Mouse (Mus musculus): Measurements from ENCODE around the gene Hemgn. TPM values are rescaled to one million over a fixed set of nuclear protein-coding genes. Genes with fewer than 3 reads are reported as not detected.

Gene Hemgn
- polyA plus RNA-seq, 1 experiment from 2014 or later = 13.4 TPM

- Histone ChIP-seq H3K4me3 (no peak overlapping the region), H3K27me3 (ENCODE audit: low read depth, poor library complexity, severe bottlenecking) (peaks cover 100% of the 10 kb centered on the region), H3K27ac (no peak overlapping the region), H3K9me3 (replicated peaks) (no peaks in the 10 kb centered on the region), H3K4me1 (peaks cover 31% of the 10 kb centered on the region), H3K36me3 (no peaks in the 10 kb centered on the region)
- 18% methylated on average over 3 of the region's 3 CpGs for WGBS
- no peak for DNase-seq (ENCODE audit: low spot score)
Observed at GRCm38 (mm10) chr4:46345773-46346100, 67.6 kb downstream of the Hemgn start.

- peak; percentile 57 for DNase-seq (ENCODE audit: low spot score)
- H3K4me3 ChIP-seq = peak overlapping the region; percentile 39
- no peaks in the 10 kb centered on the region for H3K36me3 ChIP-seq
- 3% methylated on average over 67 of the region's 67 CpGs for WGBS
- H3K9me3 ChIP-seq (replicated peaks) = no peaks in the 10 kb centered on the region
- H3K27me3 ChIP-seq (ENCODE audit: low read depth, poor library complexity, severe bottlenecking) = peaks cover 100% of the 10 kb centered on the region
- H3K4me1 ChIP-seq = peaks cover 31% of the 10 kb centered on the region
- peak overlapping the region; percentile 43; the same call in 1 of the 2 replicates for H3K27ac ChIP-seq
Observed at GRCm38 (mm10) chr4:46345056-46345772, 68.1 kb downstream of the Hemgn start.

GRCm38 (mm10) chr4:46344288-46344687, 69.0 kb downstream of the Hemgn start:
- H3K4me3 ChIP-seq = peak overlapping the region; percentile 39
- peak; percentile 59 for DNase-seq (ENCODE audit: low spot score)
- peaks cover 100% of the 10 kb centered on the region for H3K27me3 ChIP-seq (ENCODE audit: low read depth, poor library complexity, severe bottlenecking)
- WGBS = under 1% methylated on average over 51 of the region's 51 CpGs
- H3K36me3 ChIP-seq = no peaks in the 10 kb centered on the region
- peak overlapping the region; percentile 43 for H3K27ac ChIP-seq
- H3K4me1 ChIP-seq = peaks cover 33% of the 10 kb centered on the region
- no peaks in the 10 kb centered on the region for H3K9me3 ChIP-seq (replicated peaks)

Other genes with a start within 250 kb of the Hemgn start
- gene Xpa, start 217.2 kb downstream of the Hemgn start, polyA plus RNA-seq (2016; fragmentation: Nextera tagmentation; extraction: Ambion mirVana) = 18.4 and 24.1 TPM in 2 replicates
- 0.35 TPM in 1 of 2 replicates, not detected in the other for gene Foxe1, start 69.9 kb downstream of the Hemgn start, polyA plus RNA-seq (2016; fragmentation: Nextera tagmentation; extraction: Ambion mirVana)
- gene Trmo, start 24.1 kb downstream of the Hemgn start, polyA plus RNA-seq (2016; fragmentation: Nextera tagmentation; extraction: Ambion mirVana) = 11.5 and 11.9 TPM in 2 replicates
- 405 and 451 TPM in 2 replicates for gene Anp32b, start 37.4 kb upstream of the Hemgn start, polyA plus RNA-seq (2016; fragmentation: Nextera tagmentation; extraction: Ambion mirVana)
- 87.2 and 96.1 TPM in 2 replicates for gene Nans, start 75.7 kb upstream of the Hemgn start, polyA plus RNA-seq (2016; fragmentation: Nextera tagmentation; extraction: Ambion mirVana)
- gene Trim14, start 122.6 kb upstream of the Hemgn start, polyA plus RNA-seq (2016; fragmentation: Nextera tagmentation; extraction: Ambion mirVana) = 0.64 and 0.78 TPM in 2 replicates
- gene Coro2a, start 188.7 kb upstream of the Hemgn start, polyA plus RNA-seq (2016; fragmentation: Nextera tagmentation; extraction: Ambion mirVana) = 2.1 and 2.2 TPM in 2 replicates
- 1.2 and 1.8 TPM in 2 replicates for gene Tbc1d2, start 236.7 kb upstream of the Hemgn start, polyA plus RNA-seq (2016; fragmentation: Nextera tagmentation; extraction: Ambion mirVana)

Measured in limb, embryonic 10.5 days (tissue).